Mouse (Mus musculus): Measurements from ENCODE around the gene Gstt1. TPM values are rescaled to one million over a fixed set of nuclear protein-coding genes. Genes with fewer than 3 reads are reported as not detected.

The Gstt1 gene
- polyA plus RNA-seq (2014; fragmentation: Illumina TruSeq; extraction: RNeasy Lipid Tissue Mini Kit (QIAGEN cat#74804); ENCODE audit: low read depth, low replicate concordance): 89.7 TPM

GRCm38 (mm10) chr10:75798176-75798696, at the start of gene Gstt1:
TSS of gene Gstt1 (minus strand) at chr10:75798584.

GRCm38 (mm10) chr10:75837248-75837759, 38.9 kb upstream of the Gstt1 start, which contains the start of gene Gstt2:
TSS of gene Gstt2 (minus strand) at chr10:75837424.

GRCm38 (mm10) chr10:75822443-75822842, 24.1 kb upstream of the Gstt1 start, which contains the start of gene Gstt4:
TSS of gene Gstt4 (minus strand) at chr10:75822543.

GRCm38 (mm10) chr10:75780769-75781578, 17.4 kb downstream of the Gstt1 start, which contains the start of the genes Gm20441 and Gstt3:
TSS of gene Gm20441 (minus strand) at chr10:75780954.
TSS of gene Gstt3 (minus strand) at chr10:75781414.

GRCm38 (mm10) chr10:75772795-75773664, 25.4 kb downstream of the Gstt1 start, which contains the start of gene Ddt:
TSS of gene Ddt (minus strand) at chr10:75773414.

GRCm38 (mm10) chr10:75763682-75764518, 34.5 kb downstream of the Gstt1 start, which contains the start of gene Cabin1:
TSS of gene Cabin1 (minus strand) at chr10:75764341.

Other genes with a start within 250 kb of the Gstt1 start
- not detected for gene Lrrc75b, start 238.3 kb downstream of the Gstt1 start, polyA plus RNA-seq (2014; fragmentation: Illumina TruSeq; extraction: RNeasy Lipid Tissue Mini Kit (QIAGEN cat#74804); ENCODE audit: low read depth, low replicate concordance)
- gene Ggt1, start 237.0 kb downstream of the Gstt1 start, polyA plus RNA-seq (2014; fragmentation: Illumina TruSeq; extraction: RNeasy Lipid Tissue Mini Kit (QIAGEN cat#74804); ENCODE audit: low read depth, low replicate concordance): not detected
- 0.66 TPM for gene Ggt5, start 209.2 kb downstream of the Gstt1 start, polyA plus RNA-seq (2014; fragmentation: Illumina TruSeq; extraction: RNeasy Lipid Tissue Mini Kit (QIAGEN cat#74804); ENCODE audit: low read depth, low replicate concordance)
- gene Susd2, start 154.6 kb downstream of the Gstt1 start, polyA plus RNA-seq (2014; fragmentation: Illumina TruSeq; extraction: RNeasy Lipid Tissue Mini Kit (QIAGEN cat#74804); ENCODE audit: low read depth, low replicate concordance): 0.26 TPM
- gene Cabin1, start 34.2 kb downstream of the Gstt1 start, polyA plus RNA-seq (2014; fragmentation: Illumina TruSeq; extraction: RNeasy Lipid Tissue Mini Kit (QIAGEN cat#74804); ENCODE audit: low read depth, low replicate concordance): 1.2 TPM
- gene Ddt, start 25.2 kb downstream of the Gstt1 start, polyA plus RNA-seq (2014; fragmentation: Illumina TruSeq; extraction: RNeasy Lipid Tissue Mini Kit (QIAGEN cat#74804); ENCODE audit: low read depth, low replicate concordance): 63.7 TPM
- gene Gm20441, start 17.6 kb downstream of the Gstt1 start, polyA plus RNA-seq (2014; fragmentation: Illumina TruSeq; extraction: RNeasy Lipid Tissue Mini Kit (QIAGEN cat#74804); ENCODE audit: low read depth, low replicate concordance): not detected
- 132 TPM for gene Gstt3, start 17.2 kb downstream of the Gstt1 start, polyA plus RNA-seq (2014; fragmentation: Illumina TruSeq; extraction: RNeasy Lipid Tissue Mini Kit (QIAGEN cat#74804); ENCODE audit: low read depth, low replicate concordance)
- gene Gstt4, start 24.0 kb upstream of the Gstt1 start, polyA plus RNA-seq (2014; fragmentation: Illumina TruSeq; extraction: RNeasy Lipid Tissue Mini Kit (QIAGEN cat#74804); ENCODE audit: low read depth, low replicate concordance): not detected
- gene Gstt2, start 38.8 kb upstream of the Gstt1 start, polyA plus RNA-seq (2014; fragmentation: Illumina TruSeq; extraction: RNeasy Lipid Tissue Mini Kit (QIAGEN cat#74804); ENCODE audit: low read depth, low replicate concordance): 26.0 TPM
- gene Mif, start 61.7 kb upstream of the Gstt1 start, polyA plus RNA-seq (2014; fragmentation: Illumina TruSeq; extraction: RNeasy Lipid Tissue Mini Kit (QIAGEN cat#74804); ENCODE audit: low read depth, low replicate concordance): 1.6 TPM
- not detected for gene Derl3, start 94.8 kb upstream of the Gstt1 start, polyA plus RNA-seq (2014; fragmentation: Illumina TruSeq; extraction: RNeasy Lipid Tissue Mini Kit (QIAGEN cat#74804); ENCODE audit: low read depth, low replicate concordance)
- 4.8 TPM for gene Smarcb1, start 123.0 kb upstream of the Gstt1 start, polyA plus RNA-seq (2014; fragmentation: Illumina TruSeq; extraction: RNeasy Lipid Tissue Mini Kit (QIAGEN cat#74804); ENCODE audit: low read depth, low replicate concordance)
- 79.2 TPM for gene Chchd10, start 134.5 kb upstream of the Gstt1 start, polyA plus RNA-seq (2014; fragmentation: Illumina TruSeq; extraction: RNeasy Lipid Tissue Mini Kit (QIAGEN cat#74804); ENCODE audit: low read depth, low replicate concordance)
- gene Mmp11, start 137.9 kb upstream of the Gstt1 start, polyA plus RNA-seq (2014; fragmentation: Illumina TruSeq; extraction: RNeasy Lipid Tissue Mini Kit (QIAGEN cat#74804); ENCODE audit: low read depth, low replicate concordance): not detected
- not detected for gene Gm867, start 142.1 kb upstream of the Gstt1 start, polyA plus RNA-seq (2014; fragmentation: Illumina TruSeq; extraction: RNeasy Lipid Tissue Mini Kit (QIAGEN cat#74804); ENCODE audit: low read depth, low replicate concordance)
- not detected for gene Vpreb3, start 144.5 kb upstream of the Gstt1 start, polyA plus RNA-seq (2014; fragmentation: Illumina TruSeq; extraction: RNeasy Lipid Tissue Mini Kit (QIAGEN cat#74804); ENCODE audit: low read depth, low replicate concordance)
- gene Gm5134, start 155.9 kb upstream of the Gstt1 start, polyA plus RNA-seq (2014; fragmentation: Illumina TruSeq; extraction: RNeasy Lipid Tissue Mini Kit (QIAGEN cat#74804); ENCODE audit: low read depth, low replicate concordance): not detected
- gene Zfp280b, start 234.1 kb upstream of the Gstt1 start, polyA plus RNA-seq (2014; fragmentation: Illumina TruSeq; extraction: RNeasy Lipid Tissue Mini Kit (QIAGEN cat#74804); ENCODE audit: low read depth, low replicate concordance): 4.6 TPM

Data from liver, adult 10 weeks (tissue).